Mouse (Mus musculus) hindbrain, embryonic 12.5 days (tissue): ENCODE data around the gene Btbd9. TPM values are rescaled to one million over a fixed set of nuclear protein-coding genes. Genes with fewer than 3 reads are reported as not detected.
A peak's percentile ranks its signal among the peaks of the same experiment; 100 is the strongest.

ENCODE experiments used
- ATAC-seq: fragments of 200-750 bp; cut with Nextera tagmentation; 2 replicates; pipeline ENCODE4 v1.8.0; 2017; ENCODE audit warnings: moderate TSS enrichment; ENCODE audit not compliant: low FRiP score
- H3K27ac ChIP-seq: fragments of 300-500 bp; sonication (generic); 2 replicates; pipeline ENCODE4 v1.5.1; 2016; ENCODE audit warnings: mild to moderate bottlenecking
- H3K27me3 ChIP-seq: fragments of 300-500 bp; sonication (generic); 2 replicates; pipeline ENCODE4 v1.6.1; 2016; ENCODE audit warnings: mild to moderate bottlenecking
- H3K36me3 ChIP-seq: fragments of 300-500 bp; sonication (generic); 2 replicates; pipeline ENCODE4 v1.6.1; 2016; ENCODE audit warnings: mild to moderate bottlenecking
- H3K4me1 ChIP-seq: fragments of 300-500 bp; sonication (generic); 2 replicates; pipeline ENCODE4 v1.6.1; 2016
- H3K4me2 ChIP-seq: fragments of 300-500 bp; sonication (generic); replicated peaks from 2 replicates; pipeline ENCODE4 v1.6.1; 2016; ENCODE audit warnings: mild to moderate bottlenecking
- H3K4me3 ChIP-seq: fragments of 300-500 bp; sonication (generic); 2 replicates; pipeline ENCODE4 v1.5.1; 2016; ENCODE audit warnings: mild to moderate bottlenecking
- H3K9ac ChIP-seq: fragments of 300-500 bp; sonication (generic); 2 replicates; pipeline ENCODE4 v1.6.1; 2016; ENCODE audit warnings: mild to moderate bottlenecking, moderate library complexity
- H3K9me3 ChIP-seq: fragments of 300-500 bp; sonication (generic); replicated peaks from 2 replicates; pipeline ENCODE4 v1.6.1; 2016; ENCODE audit warnings: mild to moderate bottlenecking
- WGBS: fragments of 180-500 bp; shearing (Covaris S2); methylation state at CpG from one replicate; pipeline ENCODE4 v1.1.7; 2016; 5-methylcytosine and 5-hydroxymethylcytosine counted together
- polyA plus RNA-seq: library from polyadenylated mRNA; unstranded; fragments of >200 nt; fragmentation: Nextera tagmentation; extraction: Ambion mirVana; gene quantifications from 2 replicates; pipeline ENCODE4 v1.2.1, GENCODE M21; 2016

The Btbd9 gene
- polyA plus RNA-seq, 1 experiment from 2014 or later = 106 TPM

- Histone ChIP-seq H3K27ac (0 out of 2 replicates have a peak overlapping the region, but pooled peaks have one; percentile 44), H3K4me3 (no peak overlapping the region), H3K9me3 (no peaks in the 10 kb centered on the region), H3K27me3 (no peaks in the 10 kb centered on the region), H3K9ac (no peak overlapping the region), H3K4me2 (no peak overlapping the region), H3K4me1 (peaks cover 39% of the 10 kb centered on the region), H3K36me3 (no peaks in the 10 kb centered on the region)
- ATAC-seq = no peak
- 18% methylated on average over 4 of the region's 4 CpGs for WGBS
Measured at GRCm38 (mm10) chr17:30468368-30468767, 107.9 kb downstream of the Btbd9 start.

- Histone ChIP-seq H3K36me3 (no peaks in the 10 kb centered on the region), H3K27me3 (no peaks in the 10 kb centered on the region), H3K9ac (no peak overlapping the region), H3K4me3 (no peak overlapping the region), H3K4me1 (peaks cover 39% of the 10 kb centered on the region), H3K9me3 (no peaks in the 10 kb centered on the region), H3K4me2 (no peak overlapping the region), H3K27ac (peak overlapping the region; percentile 24; the same call in 1 of the 2 replicates)
- ATAC-seq = peak; percentile 22; the same call in 1 of the 2 replicates
- 43% methylated on average over 14 of the region's 14 CpGs for WGBS
Measured at GRCm38 (mm10) chr17:30467566-30468213, 108.6 kb downstream of the Btbd9 start.

- H3K4me1 ChIP-seq = peaks cover 31% of the 10 kb centered on the region
- no peak overlapping the region for H3K4me2 ChIP-seq
- H3K27ac ChIP-seq = no peak overlapping the region
- H3K9ac ChIP-seq = no peak overlapping the region
- ATAC-seq = no peak
- 86% methylated on average over 6 of the region's 6 CpGs for WGBS
- H3K9me3 ChIP-seq = no peaks in the 10 kb centered on the region
- H3K27me3 ChIP-seq = no peaks in the 10 kb centered on the region
- H3K4me3 ChIP-seq = no peak overlapping the region
- H3K36me3 ChIP-seq = no peaks in the 10 kb centered on the region
Measured at GRCm38 (mm10) chr17:30465060-30465762, 111.1 kb downstream of the Btbd9 start.

GRCm38 (mm10) chr17:30464240-30464745 lies 112.0 kb downstream of the Btbd9 start:
- H3K4me3 ChIP-seq = no peak overlapping the region
- no peaks in the 10 kb centered on the region for H3K36me3 ChIP-seq
- H3K9me3 ChIP-seq = no peaks in the 10 kb centered on the region
- H3K4me1 ChIP-seq = peaks cover 33% of the 10 kb centered on the region
- no peak; the same call in 1 of the 2 replicates for ATAC-seq
- H3K27me3 ChIP-seq = no peaks in the 10 kb centered on the region
- no peak overlapping the region for H3K4me2 ChIP-seq
- H3K27ac ChIP-seq = no peak overlapping the region
- 57% methylated on average over 5 of the region's 5 CpGs for WGBS
- H3K9ac ChIP-seq = no peak overlapping the region

- Histone ChIP-seq H3K4me1 (peaks cover 31% of the 10 kb centered on the region), H3K4me2 (no peak overlapping the region), H3K4me3 (no peak overlapping the region), H3K9me3 (no peaks in the 10 kb centered on the region), H3K27me3 (no peaks in the 10 kb centered on the region), H3K36me3 (no peaks in the 10 kb centered on the region), H3K27ac (0 out of 2 replicates have a peak overlapping the region, but pooled peaks have one; percentile 35), H3K9ac (no peak overlapping the region)
- WGBS = 88% methylated on average over 2 of the region's 2 CpGs
- no peak for ATAC-seq
Measured at GRCm38 (mm10) chr17:30460727-30461349, 115.5 kb downstream of the Btbd9 start.

GRCm38 (mm10) chr17:30459706-30460105 lies 116.6 kb downstream of the Btbd9 start:
- WGBS = 56% methylated on average over 5 of the region's 5 CpGs
- Histone ChIP-seq H3K9ac (no peak overlapping the region), H3K4me3 (no peak overlapping the region), H3K4me1 (peaks cover 31% of the 10 kb centered on the region), H3K4me2 (no peak overlapping the region), H3K27me3 (no peaks in the 10 kb centered on the region), H3K9me3 (no peaks in the 10 kb centered on the region), H3K27ac (no peak overlapping the region), H3K36me3 (no peaks in the 10 kb centered on the region)
- no peak for ATAC-seq

- Histone ChIP-seq H3K27me3 (no peaks in the 10 kb centered on the region), H3K4me1 (peaks cover 31% of the 10 kb centered on the region), H3K27ac (no peak overlapping the region), H3K4me3 (no peak overlapping the region), H3K4me2 (no peak overlapping the region), H3K36me3 (no peaks in the 10 kb centered on the region), H3K9ac (no peak overlapping the region), H3K9me3 (no peaks in the 10 kb centered on the region)
- WGBS = 94% methylated on average over 5 of the region's 5 CpGs
- no peak for ATAC-seq
Measured at GRCm38 (mm10) chr17:30458926-30459325, 117.4 kb downstream of the Btbd9 start.

GRCm38 (mm10) chr17:30458301-30458700 lies 118.0 kb downstream of the Btbd9 start:
- Histone ChIP-seq H3K9ac (no peak overlapping the region), H3K27ac (no peak overlapping the region), H3K4me1 (peaks cover 26% of the 10 kb centered on the region), H3K27me3 (no peaks in the 10 kb centered on the region), H3K4me2 (no peak overlapping the region), H3K9me3 (no peaks in the 10 kb centered on the region), H3K36me3 (no peaks in the 10 kb centered on the region), H3K4me3 (no peak overlapping the region)
- ATAC-seq = no peak
- 85% methylated on average over 3 of the region's 3 CpGs for WGBS

- Histone ChIP-seq H3K4me1 (peaks cover 26% of the 10 kb centered on the region), H3K4me2 (no peak overlapping the region), H3K9me3 (no peaks in the 10 kb centered on the region), H3K27ac (no peak overlapping the region), H3K36me3 (no peaks in the 10 kb centered on the region), H3K4me3 (no peak overlapping the region), H3K27me3 (no peaks in the 10 kb centered on the region), H3K9ac (no peak overlapping the region)
- no peak for ATAC-seq
- WGBS = 66% methylated on average over 7 of the region's 7 CpGs
Measured at GRCm38 (mm10) chr17:30457486-30457885, 118.8 kb downstream of the Btbd9 start.

GRCm38 (mm10) chr17:30456293-30456692 lies 120.0 kb downstream of the Btbd9 start:
- Histone ChIP-seq H3K4me1 (peaks cover 26% of the 10 kb centered on the region), H3K9ac (no peak overlapping the region), H3K27me3 (no peaks in the 10 kb centered on the region), H3K4me3 (no peak overlapping the region), H3K9me3 (no peaks in the 10 kb centered on the region), H3K4me2 (no peak overlapping the region), H3K27ac (no peak overlapping the region), H3K36me3 (no peaks in the 10 kb centered on the region)
- ATAC-seq = no peak
- WGBS = 60% methylated on average over 12 of the region's 12 CpGs

- Histone ChIP-seq H3K9me3 (no peaks in the 10 kb centered on the region), H3K4me2 (no peak overlapping the region), H3K36me3 (no peaks in the 10 kb centered on the region), H3K4me1 (peaks cover 23% of the 10 kb centered on the region), H3K4me3 (no peak overlapping the region), H3K27me3 (no peaks in the 10 kb centered on the region), H3K27ac (no peak overlapping the region), H3K9ac (no peak overlapping the region)
- WGBS = 22% methylated on average over 3 of the region's 3 CpGs
- no peak for ATAC-seq
Measured at GRCm38 (mm10) chr17:30454862-30455243, 121.4 kb downstream of the Btbd9 start.

GRCm38 (mm10) chr17:30454155-30454861 lies 122.0 kb downstream of the Btbd9 start:
- H3K27me3 ChIP-seq = no peaks in the 10 kb centered on the region
- H3K4me2 ChIP-seq = no peak overlapping the region
- no peak overlapping the region for H3K27ac ChIP-seq
- H3K36me3 ChIP-seq = no peaks in the 10 kb centered on the region
- no peak overlapping the region for H3K4me3 ChIP-seq
- no peak for ATAC-seq
- WGBS = 53% methylated on average over 6 of the region's 6 CpGs
- peaks cover 20% of the 10 kb centered on the region for H3K4me1 ChIP-seq
- no peaks in the 10 kb centered on the region for H3K9me3 ChIP-seq
- no peak overlapping the region for H3K9ac ChIP-seq
